Mouse (Mus musculus) heart, embryonic 14.5 days (tissue): ENCODE data around the gene Ccdc28a. TPM values are rescaled to one million over a fixed set of nuclear protein-coding genes. Genes with fewer than 3 reads are reported as not detected.

ENCODE experiments used
- ATAC-seq: fragments of 200-750 bp; cut with Nextera tagmentation; 2 replicates; pipeline ENCODE4 v1.8.0; 2017; ENCODE audit warnings: low read depth, moderate TSS enrichment; ENCODE audit not compliant: insufficient number of reproducible peaks, insufficient read depth, low FRiP score
- H3K27ac ChIP-seq, 2 experiments: fragments of 200-500 bp in 1 of 2; fragments of 300-500 bp in 1 of 2; sonication (generic) in 1 of 2; replicated peaks in 1 of 2; 2 replicates each; pipeline ENCODE4 v1.5.1; 2012 to 2014; ENCODE audit warnings: low read depth in 2 of 2, low read length in 2 of 2, control low read depth in 1 of 2, mild to moderate bottlenecking in 1 of 2, mixed read lengths in 1 of 2; ENCODE audit not compliant: control insufficient read depth in 1 of 2, insufficient read depth in 1 of 2
- H3K27me3 ChIP-seq: fragments of 300-500 bp; sonication (generic); 2 replicates; pipeline ENCODE4 v1.6.1; 2014; ENCODE audit warnings: mild to moderate bottlenecking, low read length, control low read depth; ENCODE audit not compliant: control insufficient read depth, insufficient read depth
- H3K36me3 ChIP-seq: fragments of 300-500 bp; sonication (generic); 2 replicates; pipeline ENCODE4 v1.6.1; 2014; ENCODE audit warnings: mild to moderate bottlenecking, control low read depth, low read length, mixed read lengths; ENCODE audit not compliant: control insufficient read depth, insufficient read depth
- H3K4me1 ChIP-seq, 2 experiments: fragments of 200-500 bp in 1 of 2; fragments of 300-500 bp in 1 of 2; sonication (generic) in 1 of 2; 2 replicates each; pipeline ENCODE4 v1.6.1; 2012 to 2014; ENCODE audit warnings: low read length in 2 of 2, control low read depth in 1 of 2, mixed read lengths in 1 of 2; ENCODE audit not compliant: control insufficient read depth in 2 of 2, insufficient read depth in 2 of 2
- H3K4me2 ChIP-seq: fragments of 300-500 bp; sonication (generic); 2 replicates; pipeline ENCODE4 v1.6.1; 2014; ENCODE audit warnings: mild to moderate bottlenecking, low read length
- H3K4me3 ChIP-seq, 2 experiments: fragments of 200-500 bp in 1 of 2; fragments of 300-500 bp in 1 of 2; sonication (generic) in 1 of 2; 2 replicates each; pipeline ENCODE4 v1.5.1; 2012 to 2014; ENCODE audit warnings: low read length in 2 of 2, mild to moderate bottlenecking in 2 of 2, control low read depth in 1 of 2, low read depth in 1 of 2, moderate library complexity in 1 of 2; ENCODE audit not compliant: control insufficient read depth in 1 of 2, insufficient read depth in 1 of 2
- H3K9ac ChIP-seq: fragments of 300-500 bp; sonication (generic); 2 replicates; pipeline ENCODE4 v1.6.1; 2014; ENCODE audit warnings: mild to moderate bottlenecking, low read length
- H3K9me3 ChIP-seq: fragments of 300-500 bp; sonication (generic); 2 replicates; pipeline ENCODE4 v1.6.1; 2016; ENCODE audit warnings: low read length, control low read depth; ENCODE audit not compliant: control insufficient read depth
- whole genome bisulfite sequencing: fragments of 180-500 bp; shearing (Covaris S2); extraction: QIAGEN DNeasy Blood & Tissue Kit; methylation state at CpG from one replicate; pipeline ENCODE4 v1.1.7; 2014; 5-methylcytosine and 5-hydroxymethylcytosine counted together
- polyA plus RNA-seq: library from polyadenylated mRNA; unstranded; fragments of >200 nt; fragmentation: Nextera tagmentation; extraction: Ambion mirVana; gene quantifications from 2 replicates; pipeline ENCODE4 v1.2.1, GENCODE M21; 2014

Gene Ccdc28a
- polyA plus RNA-seq = 12.1 and 13.0 TPM in 2 replicates

DNA sequence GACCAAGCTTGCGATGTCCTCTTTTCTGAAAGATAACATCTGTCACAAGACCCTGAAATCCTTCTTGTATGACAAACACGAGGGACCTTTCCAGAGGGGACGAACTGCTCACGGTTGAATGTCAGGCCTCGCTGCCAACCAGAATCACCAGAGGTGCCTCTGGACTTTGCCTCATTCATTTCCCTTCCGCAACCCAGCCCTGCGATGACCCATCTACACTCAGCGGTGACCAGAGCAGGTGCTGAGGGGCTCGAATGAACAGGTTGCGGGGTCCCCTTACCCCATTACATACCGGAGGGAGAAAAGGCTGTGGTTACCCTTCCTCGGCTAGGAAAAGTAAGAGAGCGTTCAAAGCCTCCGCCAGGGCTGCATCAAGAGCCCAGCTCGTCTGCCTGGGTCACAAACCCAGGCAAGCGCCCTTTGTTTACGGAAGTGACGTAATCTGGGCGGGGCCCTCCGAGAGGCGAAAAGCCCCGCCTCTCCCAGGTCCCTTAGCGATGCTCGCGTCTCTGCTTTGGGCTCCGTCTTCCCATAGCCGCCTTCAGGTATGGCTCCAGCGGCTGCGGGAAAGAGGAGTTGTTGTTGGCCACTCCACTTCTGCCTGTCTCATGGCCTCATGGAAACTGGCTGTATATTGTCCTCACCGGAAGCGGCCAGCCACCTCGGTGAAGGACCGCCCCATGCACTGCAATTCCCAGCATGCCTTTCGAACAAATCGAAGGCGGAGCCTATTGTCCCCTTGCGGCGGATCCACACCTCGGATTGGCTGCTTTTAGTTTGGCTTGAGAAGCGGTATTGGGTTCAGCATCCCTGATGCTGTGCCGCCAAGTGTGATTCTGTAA lies at the start of gene Ccdc28a:
Gene Ccdc28a (minus strand): TSS at position 439 of the 842 bp plus-strand sequence.
- peak within 1 kb of the TSS; percentile 91 for H3K4me2 ChIP-seq
- peaks cover 0 to 6% of the 10 kb centered on the region in 2 experiments; a peak in 2 of 4 replicates for H3K4me1 ChIP-seq
- H3K36me3 ChIP-seq = no peaks in the 10 kb centered on the region
- peak within 1 kb of the TSS; percentile 85 for H3K4me3 ChIP-seq
- H3K27ac ChIP-seq = peak within 1 kb of the TSS; percentile 68 to 69; a peak in 3 of 4 replicates
- H3K27me3 ChIP-seq = no peaks in the 10 kb centered on the region
- under 1% methylated on average over 41 of the region's 41 CpGs for WGBS
- H3K9ac ChIP-seq = peak within 1 kb of the TSS; percentile 79
- H3K9me3 ChIP-seq = no peaks in the 10 kb centered on the region
- ATAC-seq = peak; percentile 95

DNA sequence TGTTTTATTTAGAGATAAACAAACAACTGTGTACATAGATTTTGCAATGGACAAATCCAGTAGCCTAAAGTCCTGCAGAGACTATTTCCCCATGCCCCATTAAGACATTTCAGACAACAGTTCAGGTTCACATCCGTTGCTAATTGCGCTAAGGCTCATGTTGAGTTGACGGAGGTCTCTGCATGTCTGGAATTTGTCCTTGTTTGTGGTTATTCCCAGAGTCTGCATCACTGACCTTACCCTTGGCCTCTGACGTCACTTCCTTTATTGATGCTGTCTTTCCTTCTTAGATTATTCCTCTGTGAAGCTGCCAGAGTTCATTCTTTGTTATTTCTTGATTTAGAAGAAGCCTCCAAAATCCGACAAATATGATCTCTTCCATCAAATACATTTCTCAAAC lies 49.2 kb upstream of the Ccdc28a start:
- Histone ChIP-seq H3K4me2 (no peak overlapping the region), H3K4me3 (no peak overlapping the region), H3K27ac (no peak overlapping the region), H3K9ac (no peak overlapping the region), H3K36me3 (no peaks in the 10 kb centered on the region), H3K27me3 (no peaks in the 10 kb centered on the region), H3K9me3 (no peaks in the 10 kb centered on the region), H3K4me1 (no peaks in the 10 kb centered on the region)
- WGBS = 68% methylated on average over 5 of the region's 5 CpGs
- ATAC-seq = no peak

DNA sequence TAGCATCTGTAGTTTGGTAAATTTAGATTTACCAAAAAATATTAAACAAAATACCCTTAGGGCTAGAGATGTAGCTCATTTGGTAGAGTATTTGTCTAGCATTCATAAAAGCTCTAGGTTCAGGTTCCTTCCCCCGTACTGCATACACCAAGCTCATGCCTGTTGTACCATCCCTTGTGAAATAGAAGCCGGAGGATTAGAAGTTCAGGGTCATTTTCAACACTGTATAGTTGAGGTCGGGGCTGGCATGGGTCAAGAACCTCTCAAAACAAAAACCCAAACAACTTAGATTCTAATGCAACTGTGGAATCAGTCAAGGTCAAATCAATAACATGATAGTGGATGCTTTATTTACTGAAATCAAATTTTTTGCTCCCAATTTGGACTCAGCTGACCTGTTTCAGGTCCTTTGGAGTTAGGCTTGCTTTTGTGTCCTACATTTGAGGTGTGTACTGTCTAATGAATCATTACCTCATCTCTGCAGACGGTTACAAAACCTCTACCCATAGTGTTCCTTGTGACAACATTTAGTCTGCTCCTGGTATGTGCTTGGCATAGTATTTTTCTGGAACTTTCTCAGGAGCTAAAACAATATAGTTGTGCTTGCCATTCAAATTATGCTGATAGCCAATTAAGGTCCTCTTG lies 41.4 kb upstream of the Ccdc28a start:
- H3K4me1 ChIP-seq = no peaks in the 10 kb centered on the region
- H3K27me3 ChIP-seq = no peaks in the 10 kb centered on the region
- H3K4me2 ChIP-seq = no peak overlapping the region
- H3K27ac ChIP-seq = no peak overlapping the region
- WGBS = 74% methylated on average over 4 of the region's 4 CpGs
- no peaks in the 10 kb centered on the region for H3K36me3 ChIP-seq
- ATAC-seq = no peak
- no peaks in the 10 kb centered on the region for H3K9me3 ChIP-seq
- H3K4me3 ChIP-seq = no peak overlapping the region
- H3K9ac ChIP-seq = no peak overlapping the region

DNA sequence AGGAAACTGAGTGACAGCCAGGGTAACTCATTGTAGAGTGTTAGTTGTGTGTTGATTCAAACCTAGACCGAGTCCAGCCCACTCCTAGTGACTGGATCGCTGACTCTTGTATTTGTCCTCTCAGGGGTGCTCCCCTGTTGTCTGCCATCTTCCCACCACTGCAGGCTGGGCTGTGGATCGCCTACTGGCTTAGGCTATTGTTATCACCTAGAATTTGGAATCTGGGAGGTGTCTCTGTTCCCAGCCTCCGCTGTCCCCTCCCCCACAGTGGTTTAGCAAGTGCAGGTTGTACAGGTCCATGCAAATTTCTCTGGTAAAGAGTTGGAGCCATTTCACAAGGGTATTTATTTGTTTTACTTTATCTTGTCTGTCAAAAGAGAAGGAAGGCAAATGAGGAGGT lies 16.5 kb upstream of the Ccdc28a start:
- Histone ChIP-seq H3K27ac (no peak overlapping the region), H3K9me3 (no peaks in the 10 kb centered on the region), H3K4me1 (no peaks in the 10 kb centered on the region), H3K4me2 (no peak overlapping the region), H3K4me3 (no peak overlapping the region), H3K9ac (no peak overlapping the region), H3K27me3 (no peaks in the 10 kb centered on the region), H3K36me3 (no peaks in the 10 kb centered on the region)
- 67% methylated on average over 4 of the region's 4 CpGs for WGBS
- no peak for ATAC-seq

DNA sequence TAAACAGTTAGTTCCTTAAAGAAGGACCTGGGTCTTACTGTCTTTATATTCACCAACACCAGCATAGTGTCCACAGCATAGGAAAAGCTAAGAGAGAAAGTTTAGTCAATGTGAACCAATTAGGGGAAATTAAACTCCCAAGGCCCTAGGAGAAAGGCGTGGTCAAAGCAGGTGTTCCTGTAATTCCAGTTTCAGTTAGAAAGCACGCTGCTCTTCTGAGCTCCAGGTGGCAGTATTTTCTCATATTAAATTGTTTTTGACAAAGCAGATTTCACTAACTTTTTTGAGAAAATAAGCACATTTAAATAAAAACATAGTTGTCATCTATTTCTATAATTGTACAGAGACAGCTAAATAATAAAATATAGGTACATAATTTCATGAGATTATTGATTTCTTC lies 8.8 kb upstream of the Ccdc28a start:
- no peak for ATAC-seq
- WGBS = 55% methylated on average over 2 of the region's 2 CpGs
- H3K4me3 ChIP-seq = no peak overlapping the region

DNA sequence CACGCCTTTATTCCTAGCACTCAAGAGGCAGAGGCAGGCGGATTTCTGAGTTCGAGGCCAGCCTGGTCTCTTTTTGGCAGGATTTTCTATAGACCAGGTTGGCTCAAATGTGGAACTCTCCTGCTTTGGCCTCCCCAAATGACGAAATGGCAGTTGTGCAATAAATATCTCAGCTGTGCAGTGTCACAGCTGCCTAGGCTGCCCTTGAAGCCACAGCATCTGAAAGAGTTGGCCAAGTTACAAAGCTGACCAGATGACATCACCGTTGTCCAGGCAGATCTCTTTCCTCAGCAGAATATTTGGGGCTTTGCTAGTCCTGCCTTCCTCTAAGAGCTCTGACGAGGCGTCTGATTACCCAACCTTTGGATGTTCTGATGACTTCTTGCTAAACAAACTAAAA lies 2.4 kb upstream of the Ccdc28a start:
- Histone ChIP-seq H3K4me2 (no peak overlapping the region), H3K4me3 (no peak overlapping the region), H3K27ac (no peak overlapping the region), H3K9ac (no peak overlapping the region), H3K36me3 (no peaks in the 10 kb centered on the region), H3K27me3 (no peaks in the 10 kb centered on the region), H3K4me1 (peaks cover 0 to 6% of the 10 kb centered on the region in 2 experiments; a peak in 2 of 4 replicates), H3K9me3 (no peaks in the 10 kb centered on the region)
- 79% methylated on average over 7 of the region's 7 CpGs for WGBS
- ATAC-seq = no peak

More for the DNA sequence above, 8.8 kb upstream of the Ccdc28a start:
- Histone ChIP-seq H3K36me3 (no peaks in the 10 kb centered on the region), H3K27me3 (no peaks in the 10 kb centered on the region), H3K9ac (no peak overlapping the region), H3K4me2 (no peak overlapping the region), H3K4me1 (no peaks in the 10 kb centered on the region), H3K27ac (no peak overlapping the region), H3K9me3 (no peaks in the 10 kb centered on the region)

DNA sequence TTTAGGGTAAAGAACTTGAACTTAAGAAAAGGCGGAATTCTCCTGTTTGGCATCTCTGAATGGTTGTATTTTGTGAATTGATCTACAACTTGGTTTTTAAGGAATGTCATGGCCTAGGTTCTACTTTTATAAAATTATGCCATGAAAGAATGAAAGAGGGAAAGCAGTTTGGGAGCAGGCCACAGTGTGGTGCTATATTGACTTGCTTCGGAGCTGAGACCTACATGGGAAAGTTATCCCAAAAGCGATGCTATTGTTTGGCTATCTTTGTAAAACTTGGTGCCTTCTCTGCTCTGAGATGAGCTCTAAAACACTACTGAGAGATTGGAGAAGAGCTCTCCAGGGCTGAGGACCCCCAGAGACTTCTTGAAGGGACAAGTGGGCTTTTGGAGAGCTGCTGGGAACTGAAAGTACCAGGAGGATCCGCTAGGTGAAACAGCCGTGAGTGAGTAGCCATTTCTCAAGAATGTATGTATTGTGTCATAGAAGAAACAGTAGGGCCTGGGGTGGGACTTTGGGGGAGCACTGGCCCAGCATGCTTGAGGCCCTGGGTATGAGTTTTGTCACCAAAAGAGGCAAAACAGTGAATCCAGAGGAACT lies 1.6 kb upstream of the Ccdc28a start:
- Histone ChIP-seq H3K9me3 (no peaks in the 10 kb centered on the region), H3K27ac (no peak overlapping the region), H3K4me1 (peaks cover 0 to 6% of the 10 kb centered on the region in 2 experiments; a peak in 2 of 4 replicates), H3K36me3 (no peaks in the 10 kb centered on the region), H3K9ac (no peak overlapping the region), H3K4me2 (no peak overlapping the region), H3K4me3 (no peak overlapping the region), H3K27me3 (no peaks in the 10 kb centered on the region)
- ATAC-seq = no peak
- WGBS = 70% methylated on average over 5 of the region's 5 CpGs
